Mouse (Mus musculus) regulatory T cell (primary cell): Measurements from ENCODE around the gene Pnmal2.

Source experiments
- in situ Hi-C: fragments of 300-600 bp; cut with MboI, MseI; formaldehyde crosslinking; loops from one replicate; pipeline ENCODE4 v1.15.1; 2025; ENCODE audit warnings: high pct_unique_total_duplicates

Gene Pnmal2

GRCm38 (mm10) chr7:16980348-16980747, 35.9 kb downstream of the Pnmal2 start:
- in situ Hi-C loops: no loop called here

GRCm38 (mm10) chr7:16982859-16983568, 38.5 kb downstream of the Pnmal2 start, which contains the start of gene Gm42372:
Gm42372 (plus strand) TSS chr7:16983086.
- in situ Hi-C loops: no loop called here

GRCm38 (mm10) chr7:16987541-16988149, 43.2 kb downstream of the Pnmal2 start:
- in situ Hi-C loops: no loop called here

- in situ Hi-C loops: no loop called here
These were observed 43.9 kb downstream of the Pnmal2 start for GRCm38 (mm10) chr7:16988405-16988804.

- in situ Hi-C loops: no loop called here
These were observed 45.7 kb downstream of the Pnmal2 start for GRCm38 (mm10) chr7:16990006-16990744.

- in situ Hi-C loops: no loop called here
These were observed 47.4 kb downstream of the Pnmal2 start for GRCm38 (mm10) chr7:16991681-16992450.

GRCm38 (mm10) chr7:16992451-16992807, 47.9 kb downstream of the Pnmal2 start, which contains the start of gene Ccdc8:
Ccdc8 (plus strand) TSS chr7:16992708.
- in situ Hi-C loops: no loop called here

GRCm38 (mm10) chr7:16993651-16994399, 49.3 kb downstream of the Pnmal2 start:
- in situ Hi-C loops: no loop called here

- in situ Hi-C loops: no loop called here
These were observed 49.9 kb downstream of the Pnmal2 start for GRCm38 (mm10) chr7:16994400-16994799.

GRCm38 (mm10) chr7:16995345-16995744, 50.9 kb downstream of the Pnmal2 start:
- in situ Hi-C loops: loop anchor here (5.0 kb wide), 1 partner anchor 43 kb away; no protein-coding TSS in a partner anchor
